Mouse (Mus musculus) forelimb bud, embryonic 11.5 days (tissue): ENCODE data around the gene Morn4.

Source experiments
- DNase-seq: peaks from one replicate; pipeline ENCODE4 v3.0.0-alpha.2; 2012; ENCODE audit warnings: low read depth, low spot score

The Morn4 gene

GRCm38 (mm10) chr19:42086166-42086565, at the start of gene Morn4:
Gene Morn4 (minus strand): TSS chr19:42086357.
- DNase-seq, result peak; percentile 94

DNA sequence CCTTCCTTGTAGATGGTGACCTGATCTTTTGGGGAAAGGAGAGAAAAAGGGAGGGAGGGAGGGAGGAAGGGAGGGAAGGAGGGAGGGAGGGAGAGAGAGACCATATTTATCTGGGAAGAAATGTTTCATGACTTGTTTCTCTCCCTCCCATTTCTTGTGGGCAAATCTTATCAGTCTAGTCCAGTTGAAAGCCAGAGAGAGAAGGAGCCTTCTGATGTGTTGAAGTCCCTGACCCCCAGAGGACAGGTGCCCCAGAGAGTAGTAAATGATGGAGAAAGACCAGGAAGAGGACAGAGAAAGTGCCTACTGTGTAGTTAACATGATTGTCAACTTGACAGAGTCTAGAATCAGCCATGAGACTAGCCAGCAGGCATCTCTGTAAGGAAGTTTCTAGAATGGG, 48.9 kb upstream of the Morn4 start:
- DNase-seq, result no peak

- DNase-seq, result no peak
Observed at GRCm38 (mm10) chr19:42131101-42131500, 44.9 kb upstream of the Morn4 start.

GRCm38 (mm10) chr19:42130294-42130606, 44.1 kb upstream of the Morn4 start:
- DNase-seq, result no peak

- DNase-seq, result no peak
Observed at GRCm38 (mm10) chr19:42129509-42130293, 43.5 kb upstream of the Morn4 start.

DNA sequence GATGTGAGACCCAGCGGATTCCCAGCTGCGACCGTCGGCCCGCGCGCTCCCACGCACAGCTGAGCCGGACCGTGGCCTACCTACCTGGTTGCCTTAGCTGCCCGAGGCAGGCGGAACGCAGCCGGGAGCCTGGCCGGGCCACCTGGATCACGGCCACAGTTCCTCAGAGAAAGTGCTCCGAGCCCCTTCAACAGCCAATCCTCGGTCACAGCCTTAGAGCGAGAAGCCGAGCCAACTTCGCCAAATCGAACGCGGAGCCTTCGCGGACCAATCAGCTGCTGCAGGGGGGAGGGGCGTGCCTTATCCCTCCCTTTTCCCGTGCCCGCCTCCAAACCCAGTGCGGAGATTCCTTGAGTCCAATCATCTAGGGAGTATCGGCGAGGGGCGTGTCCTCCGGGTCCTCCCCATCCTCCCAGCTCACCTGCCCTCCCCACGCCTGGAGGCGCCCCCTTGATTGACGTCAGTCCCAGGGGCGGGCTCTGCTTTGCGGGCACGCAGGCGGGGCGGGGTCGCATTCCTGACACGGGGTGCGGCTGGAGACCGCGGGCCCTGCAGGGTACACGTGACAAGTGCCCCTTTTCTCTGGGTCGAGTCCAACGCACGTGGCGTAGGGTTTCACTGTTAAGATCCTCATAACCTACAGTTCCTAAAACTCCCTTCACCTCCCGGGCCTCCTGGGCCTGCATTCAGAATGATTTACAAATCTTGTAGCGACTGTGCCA, 42.8 kb upstream of the Morn4 start, which contains the start of gene Avpi1:
TSS of gene Avpi1 (minus strand) at position 273 of the 722 bp plus-strand sequence.
- DNase-seq, result peak; percentile 99

DNA sequence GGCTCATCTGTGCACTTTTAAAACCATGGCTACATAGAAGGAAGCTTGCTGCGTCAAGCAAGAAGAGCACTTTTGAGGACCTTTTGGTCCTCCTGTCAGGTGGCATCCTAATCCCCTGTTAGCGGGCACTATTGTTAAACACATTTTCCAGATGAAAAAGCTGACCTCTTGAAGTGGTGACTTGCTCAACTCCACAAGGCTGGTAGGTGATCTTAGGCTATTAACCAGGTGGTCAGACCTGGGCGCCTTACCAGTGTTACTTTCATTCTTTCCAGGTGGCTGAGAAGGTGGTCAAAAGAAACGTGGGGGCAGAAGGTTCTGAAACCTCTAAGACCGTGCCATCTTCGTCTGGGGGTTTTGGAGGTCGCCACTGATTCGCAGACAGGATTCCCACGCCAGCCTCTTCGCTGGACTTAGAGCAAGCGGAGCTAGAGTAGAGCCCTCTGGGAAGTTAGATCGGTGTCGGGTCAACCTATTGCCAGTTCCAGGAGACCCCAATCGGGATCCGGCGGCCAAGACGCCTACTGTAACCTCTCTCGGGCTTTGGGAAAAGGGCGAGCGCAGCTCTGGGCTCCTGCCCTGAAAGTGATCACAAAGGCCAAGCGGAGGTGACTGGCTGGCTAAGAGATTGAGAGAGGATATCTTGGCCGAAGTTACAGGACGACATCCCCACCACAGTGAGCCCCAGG, 42.0 kb upstream of the Morn4 start:
- no peak for DNase-seq

DNA sequence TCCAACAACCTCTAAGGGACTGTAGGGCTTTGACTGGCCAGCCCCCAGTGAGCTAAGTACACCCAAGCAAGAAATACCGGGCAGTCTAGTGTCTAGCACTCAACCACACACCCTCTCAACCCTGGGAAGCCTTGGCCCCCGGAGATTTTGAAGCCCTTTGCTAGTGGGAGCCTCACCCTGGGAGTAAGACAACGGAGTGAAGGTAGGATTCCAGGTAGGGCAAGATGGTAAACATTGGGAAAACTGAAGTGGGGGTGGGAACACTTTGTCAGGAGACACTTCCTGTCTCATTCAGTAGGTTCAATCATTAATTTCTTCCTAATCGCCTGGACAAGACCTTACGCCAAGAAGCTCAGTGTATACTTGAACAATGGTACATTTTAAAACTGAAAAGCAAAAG, 40.9 kb upstream of the Morn4 start:
- no peak for DNase-seq

- DNase-seq, result no peak
Observed at GRCm38 (mm10) chr19:42126219-42126605, 40.1 kb upstream of the Morn4 start.

DNA sequence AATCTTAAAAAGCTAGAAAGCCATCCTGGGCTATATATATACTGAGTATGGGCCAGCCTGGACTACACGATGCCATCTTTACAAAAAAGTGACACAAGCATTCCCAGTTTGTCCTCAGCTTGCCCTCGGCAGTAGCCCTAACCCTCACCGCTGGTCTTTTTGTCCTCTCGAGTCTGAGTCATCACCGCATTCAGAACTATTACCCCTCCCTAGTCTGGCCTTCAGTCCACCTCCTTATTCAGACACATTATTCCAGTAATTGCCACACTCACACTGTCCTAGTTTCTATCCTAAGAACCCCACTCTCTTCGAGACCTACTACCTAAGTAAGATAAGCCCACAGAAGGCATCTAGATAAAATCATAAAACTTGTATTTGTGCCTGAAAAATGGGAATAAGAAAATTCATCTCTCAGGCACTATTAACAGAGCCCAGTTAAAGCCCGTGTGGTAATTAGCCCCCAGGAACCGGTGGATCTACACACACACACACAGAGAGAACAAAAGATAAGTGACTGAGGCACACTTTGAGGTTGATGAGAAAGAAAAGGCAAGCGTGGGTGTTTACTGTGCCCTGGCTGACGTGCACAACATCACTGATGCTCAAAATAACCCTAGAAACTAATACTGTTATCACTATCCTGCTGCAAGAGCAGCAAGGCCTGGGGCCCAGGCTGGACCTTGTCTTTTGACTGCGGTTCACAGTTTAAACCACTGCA, 39.5 kb upstream of the Morn4 start:
- DNase-seq, result no peak

- no peak for DNase-seq
Observed at GRCm38 (mm10) chr19:42124684-42125083, 38.5 kb upstream of the Morn4 start.

DNA sequence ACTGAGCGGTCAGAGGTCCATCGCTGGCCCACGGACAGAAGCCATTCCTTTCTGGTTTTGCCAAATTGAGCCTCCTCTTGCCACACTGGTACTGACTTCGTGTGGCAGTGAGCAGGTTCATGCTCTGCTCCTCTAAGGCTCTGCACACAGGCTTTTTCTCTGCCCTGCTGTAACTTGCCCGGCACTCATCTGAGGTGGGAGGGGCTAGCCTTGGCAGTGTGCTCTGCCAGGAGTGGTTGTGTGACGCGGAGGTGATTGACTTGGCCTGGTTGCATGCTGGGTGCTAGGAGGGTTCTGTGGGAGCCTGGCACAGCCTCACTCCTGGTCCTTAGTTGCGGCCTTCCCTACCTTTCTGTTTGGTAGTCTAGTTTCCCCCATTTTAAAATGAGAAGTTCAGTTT, 34.3 kb upstream of the Morn4 start:
- DNase-seq, result no peak

DNA sequence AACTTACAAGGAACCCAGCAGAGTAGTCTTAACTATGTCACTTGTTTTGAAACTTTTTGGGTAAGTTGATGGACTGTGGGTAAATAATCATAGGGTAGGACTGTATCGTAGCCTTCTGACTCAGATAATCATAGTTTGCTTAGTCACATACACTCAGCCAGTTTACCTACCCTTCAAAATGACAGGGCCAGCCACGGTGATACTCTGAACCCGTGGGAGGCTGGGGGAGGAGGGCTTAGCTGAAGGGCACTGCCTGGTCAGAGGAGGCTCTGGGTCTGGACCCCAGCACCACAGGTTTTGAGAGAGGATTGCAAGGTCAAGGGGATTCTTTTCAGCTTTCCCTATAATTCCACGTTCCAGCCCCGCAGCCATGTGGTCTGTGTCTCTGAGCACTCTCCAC, 32.4 kb upstream of the Morn4 start:
- no peak for DNase-seq

- DNase-seq, result no peak
Observed at GRCm38 (mm10) chr19:42118142-42118541, 32.0 kb upstream of the Morn4 start.

- no peak for DNase-seq
Observed at GRCm38 (mm10) chr19:42115783-42116335, 29.7 kb upstream of the Morn4 start.

GRCm38 (mm10) chr19:42104681-42105080, 18.5 kb upstream of the Morn4 start:
- no peak for DNase-seq

- no peak for DNase-seq
Observed at GRCm38 (mm10) chr19:42099406-42099805, 13.2 kb upstream of the Morn4 start.

GRCm38 (mm10) chr19:42090637-42091141, 4.5 kb upstream of the Morn4 start:
- DNase-seq, result peak; percentile 13

DNA sequence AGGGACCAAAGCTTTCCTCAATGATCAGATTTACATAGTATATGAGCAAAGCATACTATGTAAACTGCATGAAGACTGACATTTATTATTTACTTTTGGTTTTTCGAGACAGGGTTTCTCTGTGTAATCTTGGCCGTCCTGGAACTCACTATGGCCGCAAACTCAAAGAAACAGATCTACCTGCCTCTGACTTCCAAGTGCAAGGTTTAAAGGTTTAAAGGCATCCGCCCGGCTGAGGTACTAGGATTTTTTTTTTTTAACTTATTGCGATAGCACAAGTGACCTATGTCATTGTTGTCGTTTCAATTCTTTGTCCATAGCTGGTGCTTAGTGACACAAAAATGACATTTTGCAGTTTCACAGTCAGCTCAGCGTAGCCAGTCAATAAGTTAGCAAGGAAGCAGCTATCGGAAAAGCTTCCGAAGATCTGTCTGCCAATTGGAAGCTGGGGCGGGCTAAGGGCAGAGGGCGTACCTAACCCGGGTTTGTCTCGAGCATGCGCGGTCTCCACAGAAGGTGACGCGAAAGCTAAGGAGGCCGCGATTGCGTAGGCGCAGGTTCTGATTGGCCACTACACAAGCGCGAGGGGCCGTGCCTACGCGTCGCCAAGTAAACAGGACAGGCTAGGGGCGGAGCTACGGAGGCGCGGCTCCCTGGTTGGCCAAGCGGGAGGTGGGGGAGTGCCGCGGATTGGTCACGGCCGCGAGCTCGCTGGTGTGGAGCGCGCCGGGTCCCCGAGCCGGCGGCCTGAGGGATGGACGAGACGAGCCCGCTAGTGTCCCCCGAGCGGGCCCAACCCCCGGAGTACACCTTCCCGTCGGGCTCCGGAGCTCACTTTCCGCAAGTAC, 3.8 kb upstream of the Morn4 start, which contains the start of gene Pi4k2a:
TSS of gene Pi4k2a (plus strand) at position 723 of the 848 bp plus-strand sequence.
- peak; percentile 100 for DNase-seq

DNA sequence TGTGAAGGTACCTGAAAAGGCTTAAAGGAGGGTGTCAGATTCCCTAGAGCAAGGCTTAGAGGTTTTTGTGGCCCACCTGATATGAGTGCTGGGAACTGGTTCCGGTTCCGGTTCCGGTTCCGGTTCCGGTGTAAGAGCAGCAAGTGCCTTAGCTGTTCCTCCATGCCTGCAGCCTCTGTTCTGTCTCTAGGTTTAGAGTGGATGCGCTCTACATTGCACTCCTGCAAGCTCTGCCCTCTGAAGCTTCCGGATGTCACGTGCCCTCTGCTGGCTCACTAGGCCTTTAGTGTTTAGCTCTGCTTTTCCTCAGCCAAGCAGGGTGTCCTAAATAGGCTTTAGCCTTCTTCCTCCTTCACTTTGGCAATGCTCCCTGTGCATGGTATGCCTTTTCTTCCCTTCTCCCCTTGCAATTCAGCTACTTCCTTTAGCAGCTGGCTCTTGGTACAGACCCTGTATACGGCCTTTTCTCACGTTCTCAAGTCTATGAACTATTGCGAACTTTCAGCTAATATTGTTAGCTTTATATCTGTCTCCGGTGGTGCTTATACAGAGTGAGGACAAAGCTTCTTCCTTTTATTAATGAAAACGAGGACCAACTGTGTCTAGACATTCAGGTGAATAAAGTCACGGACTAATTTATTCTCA, 3.1 kb upstream of the Morn4 start:
- peak; percentile 19 for DNase-seq
